ENCODE assay signal across 8 mouse cellular contexts in the genomic region with DNA sequence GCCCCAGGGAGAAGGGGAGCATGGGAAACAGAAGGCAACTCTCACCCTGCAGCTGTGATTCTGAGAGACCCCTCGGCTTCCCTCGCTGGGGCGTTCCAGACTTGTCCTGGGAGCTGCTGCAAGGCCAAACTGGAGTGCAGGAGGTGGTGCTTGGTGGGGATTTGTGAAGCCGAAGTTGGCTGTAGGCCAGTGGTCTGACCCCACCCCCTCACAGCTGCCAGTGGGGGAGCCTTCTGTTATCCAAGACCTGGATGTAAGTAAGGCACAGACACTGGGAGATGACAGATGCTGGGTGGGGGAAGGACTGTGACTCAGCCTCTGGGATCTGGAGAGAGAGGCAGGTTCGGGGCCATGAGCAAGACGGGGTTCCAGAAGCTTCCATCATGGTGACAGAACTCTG. TPM values are rescaled to one million over a fixed set of nuclear protein-coding genes. Genes with fewer than 3 reads are reported as not detected.
DNase-seq lines count a peak whose midpoint lies in the region; ATAC-seq and TF ChIP-seq lines count a peak whose summit lies in the region.

No protein-coding gene starts in this region.

- peaks cover 13% of the 10 kb centered on the region for H3K4me1 ChIP-seq in hindbrain, embryonic 10.5 days (replicated peaks)
- H3K4me1 ChIP-seq in hindbrain, embryonic 14.5 days (replicated peaks; ENCODE audit: control insufficient read depth, insufficient read depth, low read length): no peaks in the 10 kb centered on the region; the same call in 1 of the 2 replicates
- peaks cover 5% of the 10 kb centered on the region; the same call in 1 of the 2 replicates for H3K4me1 ChIP-seq in hindbrain, embryonic 11.5 days (replicated peaks; ENCODE audit: control insufficient read depth, insufficient read depth, low read length)
- no peaks in the 10 kb centered on the region for H3K4me1 ChIP-seq in lung, postnatal 0 days (ENCODE audit: insufficient read depth, low read depth, low read length)
- no peaks in the 10 kb centered on the region for H3K4me1 ChIP-seq in stomach, postnatal 0 days (replicated peaks; ENCODE audit: control insufficient read depth, insufficient read depth)

- H3K9ac ChIP-seq in hindbrain, embryonic 14.5 days: no peak overlapping the region
- no peak overlapping the region for H3K9ac ChIP-seq in hindbrain, embryonic 11.5 days (ENCODE audit: low read depth, low read length)
- H3K9ac ChIP-seq in lung, postnatal 0 days (replicated peaks; ENCODE audit: low read depth): no peak overlapping the region
- no peak overlapping the region for H3K9ac ChIP-seq in stomach, postnatal 0 days (ENCODE audit: low read length)

- no peaks in the 10 kb centered on the region for H3K9me3 ChIP-seq in hindbrain, embryonic 10.5 days
- H3K9me3 ChIP-seq in hindbrain, embryonic 14.5 days (ENCODE audit: control insufficient read depth, low read length): no peaks in the 10 kb centered on the region
- H3K9me3 ChIP-seq in hindbrain, embryonic 11.5 days (ENCODE audit: control insufficient read depth, low read length): no peaks in the 10 kb centered on the region
- no peaks in the 10 kb centered on the region for H3K9me3 ChIP-seq in lung, postnatal 0 days (ENCODE audit: low read length)
- H3K9me3 ChIP-seq in stomach, postnatal 0 days (ENCODE audit: control insufficient read depth, low read length): no peaks in the 10 kb centered on the region

- ATAC-seq in hindbrain, embryonic 14.5 days (ENCODE audit: low FRiP score): no peak
- no peak for ATAC-seq in hindbrain, embryonic 11.5 days (ENCODE audit: low FRiP score)
- ATAC-seq in lung, postnatal 0 days: peak; percentile 17; the same call in 1 of the 2 replicates
- ATAC-seq in stomach, postnatal 0 days (ENCODE audit: low FRiP score, low TSS enrichment): peak; percentile 61; the same call in 1 of the 2 replicates

- peak; percentile 40 for DNase-seq in hindbrain, embryonic 10.5 days (ENCODE audit: low spot score)
- DNase-seq in hindbrain, embryonic 14.5 days (ENCODE audit: low spot score): no peak
- peak; percentile 85 for DNase-seq in R1 (ENCODE audit: low read depth, low spot score)
- DNase-seq in frontal cortex, postnatal 36 days (ENCODE audit: low spot score in 2 of 2): peak; percentile 35 to 49
- peak; percentile 37 for DNase-seq in hindbrain, embryonic 11.5 days (ENCODE audit: low spot score)
- DNase-seq in lung, postnatal 0 days (ENCODE audit: low spot score): peak; percentile 48
- peak; percentile 60 for DNase-seq in stomach, postnatal 0 days (ENCODE audit: low spot score)
- no peak for DNase-seq in cerebellum, adult 18-20 months

- no peak overlapping the region for H3K4me2 ChIP-seq in hindbrain, embryonic 14.5 days (replicated peaks)
- no peak overlapping the region for H3K4me2 ChIP-seq in hindbrain, embryonic 11.5 days (replicated peaks; ENCODE audit: low read depth, low read length)
- H3K4me2 ChIP-seq in lung, postnatal 0 days (replicated peaks; ENCODE audit: low read depth, low read length): no peak overlapping the region
- no peak overlapping the region for H3K4me2 ChIP-seq in stomach, postnatal 0 days (replicated peaks; ENCODE audit: low read depth)

- TF ChIP-seq CTCF in lung, postnatal 0 days (IDR thresholded peaks at IDR 0.05): no peak
- TF ChIP-seq CTCF in stomach, postnatal 0 days (IDR thresholded peaks at IDR 0.05; ENCODE audit: low read depth): no peak

- no peaks in the 10 kb centered on the region for H3K27me3 ChIP-seq in hindbrain, embryonic 10.5 days (ENCODE audit: insufficient read depth, poor library complexity, severe bottlenecking)
- no peaks in the 10 kb centered on the region for H3K27me3 ChIP-seq in hindbrain, embryonic 14.5 days (ENCODE audit: control insufficient read depth, insufficient read depth, low read length)
- H3K27me3 ChIP-seq in hindbrain, embryonic 11.5 days (ENCODE audit: control insufficient read depth, insufficient read depth, low read length): no peaks in the 10 kb centered on the region
- no peaks in the 10 kb centered on the region for H3K27me3 ChIP-seq in lung, postnatal 0 days (replicated peaks; ENCODE audit: insufficient read depth, low read length)
- no peaks in the 10 kb centered on the region for H3K27me3 ChIP-seq in stomach, postnatal 0 days (ENCODE audit: control insufficient read depth, insufficient read depth, low read length)

- H3K4me3 ChIP-seq in hindbrain, embryonic 10.5 days: no peak overlapping the region
- H3K4me3 ChIP-seq in hindbrain, embryonic 14.5 days (replicated peaks; ENCODE audit: low read length): no peak overlapping the region
- H3K4me3 ChIP-seq in hindbrain, embryonic 11.5 days (ENCODE audit: low read depth, low read length): no peak overlapping the region
- H3K4me3 ChIP-seq in lung, postnatal 0 days (ENCODE audit: low read depth, low read length): no peak overlapping the region
- H3K4me3 ChIP-seq in stomach, postnatal 0 days (ENCODE audit: low read depth, low read length): no peak overlapping the region

- no peaks in the 10 kb centered on the region for H3K36me3 ChIP-seq in hindbrain, embryonic 10.5 days
- H3K36me3 ChIP-seq in hindbrain, embryonic 14.5 days (replicated peaks; ENCODE audit: control insufficient read depth, insufficient read depth): no peaks in the 10 kb centered on the region
- H3K36me3 ChIP-seq in hindbrain, embryonic 11.5 days (ENCODE audit: control insufficient read depth, insufficient read depth, low read length): no peaks in the 10 kb centered on the region
- H3K36me3 ChIP-seq in lung, postnatal 0 days (ENCODE audit: insufficient read depth, low read length): no peaks in the 10 kb centered on the region
- H3K36me3 ChIP-seq in stomach, postnatal 0 days (ENCODE audit: control insufficient read depth, insufficient read depth, low read length): no peaks in the 10 kb centered on the region

- WGBS in hindbrain, embryonic 10.5 days: 56% methylated on average over 6 of the region's 6 CpGs
- WGBS in hindbrain, embryonic 14.5 days: 32% methylated on average over 6 of the region's 6 CpGs
- 48% methylated on average over 6 of the region's 6 CpGs for WGBS in hindbrain, embryonic 11.5 days
- 41% methylated on average over 6 of the region's 6 CpGs for WGBS in lung, postnatal 0 days
- 21% methylated on average over 6 of the region's 6 CpGs for WGBS in stomach, postnatal 0 days

- TF ChIP-seq EP300 in lung, postnatal 0 days (IDR thresholded peaks at IDR 0.05): no peak
- TF ChIP-seq EP300 in stomach, postnatal 0 days (optimal IDR thresholded peaks at IDR 0.05): no peak

- no peak overlapping the region for H3K27ac ChIP-seq in hindbrain, embryonic 10.5 days
- no peak overlapping the region for H3K27ac ChIP-seq in hindbrain, embryonic 14.5 days
- H3K27ac ChIP-seq in hindbrain, embryonic 11.5 days (ENCODE audit: low read depth, low read length): no peak overlapping the region
- no peak overlapping the region for H3K27ac ChIP-seq in lung, postnatal 0 days (ENCODE audit: low read length)
- H3K27ac ChIP-seq in stomach, postnatal 0 days (replicated peaks): no peak overlapping the region

RNA-seq across cellular contexts. Expression of gene Igdcc4, which starts 7.0 kb away (rescaled TPM):
- polyA plus RNA-seq in hindbrain, embryonic 10.5 days (2016; fragmentation: Nextera tagmentation; extraction: Ambion mirVana): 8.3 and 10.4 TPM in 2 replicates
- polyA plus RNA-seq in hindbrain, embryonic 14.5 days (2014; fragmentation: Nextera tagmentation; extraction: Ambion mirVana): 18.9 and 19.4 TPM in 2 replicates
- 8.8 and 10.3 TPM in 2 replicates for polyA plus RNA-seq in hindbrain, embryonic 11.5 days (2014; fragmentation: Nextera tagmentation; extraction: Ambion mirVana)
- 1.7 and 1.8 TPM in 2 replicates for polyA plus RNA-seq in lung, postnatal 0 days (2015; fragmentation: Nextera tagmentation; extraction: Ambion mirVana)
- polyA plus RNA-seq in stomach, postnatal 0 days (2015; fragmentation: Nextera tagmentation; extraction: Ambion mirVana): 11.1 and 12.2 TPM in 2 replicates

RNA-seq across cellular contexts. Expression of gene Igdcc3, which starts 46.8 kb away (rescaled TPM):
- 218 and 357 TPM in 2 replicates for polyA plus RNA-seq in hindbrain, embryonic 10.5 days (2016; fragmentation: Nextera tagmentation; extraction: Ambion mirVana)
- 10.5 and 10.6 TPM in 2 replicates for polyA plus RNA-seq in hindbrain, embryonic 14.5 days (2014; fragmentation: Nextera tagmentation; extraction: Ambion mirVana)
- polyA plus RNA-seq in hindbrain, embryonic 11.5 days (2014; fragmentation: Nextera tagmentation; extraction: Ambion mirVana): 46.0 and 49.6 TPM in 2 replicates
- polyA plus RNA-seq in lung, postnatal 0 days (2015; fragmentation: Nextera tagmentation; extraction: Ambion mirVana): 0.33 and 0.67 TPM in 2 replicates
- 0.32 and 0.35 TPM in 2 replicates for polyA plus RNA-seq in stomach, postnatal 0 days (2015; fragmentation: Nextera tagmentation; extraction: Ambion mirVana)

Comparison
In these comparisons a context has a peak if more than half of its experiments do, and no peak if none do; other contexts are left out.
1. DNase-seq: peak in hindbrain, embryonic 10.5 days (single experiment), R1 (single experiment), frontal cortex, postnatal 36 days (2 of 2), hindbrain, embryonic 11.5 days (single experiment), lung, postnatal 0 days (single experiment) and stomach, postnatal 0 days (single experiment); none in hindbrain, embryonic 14.5 days (single experiment) and cerebellum, adult 18-20 months (0 of 2).
2. ATAC-seq: peak in lung, postnatal 0 days (single experiment) and stomach, postnatal 0 days (single experiment); none in hindbrain, embryonic 14.5 days (single experiment) and hindbrain, embryonic 11.5 days (single experiment).